Mouse (Mus musculus) hindbrain, postnatal 0 days (tissue): ENCODE measurements at regions not wholly inside any gene's neighbourhood (a gene's known extent, or its start where the extent isn't known, plus 50 kb on each side); places are given as distances from the start of the nearest gene placed in this dataset.
A peak's percentile ranks its signal among the peaks of the same experiment; 100 is the strongest.

ENCODE experiments used
- ATAC-seq: fragments of 200-750 bp; cut with Nextera tagmentation; 2 replicates; pipeline ENCODE4 v1.8.0; 2017; ENCODE audit warnings: mild to moderate bottlenecking, moderate TSS enrichment, moderate library complexity
- DNase-seq: peaks from one replicate; pipeline ENCODE4 v3.0.0-alpha.2; 2015; ENCODE audit warnings: low spot score
- H3K27ac ChIP-seq: fragments of 300-500 bp; sonication (generic); 2 replicates; pipeline ENCODE4 v1.5.1; 2014; ENCODE audit warnings: mild to moderate bottlenecking
- H3K27me3 ChIP-seq: fragments of 300-500 bp; sonication (generic); 2 replicates; pipeline ENCODE4 v1.6.1; 2014; ENCODE audit warnings: low read length, mixed read lengths; ENCODE audit not compliant: insufficient read depth
- H3K36me3 ChIP-seq: fragments of 300-500 bp; sonication (generic); 2 replicates; pipeline ENCODE4 v1.6.1; 2014; ENCODE audit warnings: low read length, mixed read lengths; ENCODE audit not compliant: insufficient read depth
- H3K4me1 ChIP-seq: fragments of 300-500 bp; sonication (generic); 2 replicates; pipeline ENCODE4 v1.6.1; 2014; ENCODE audit warnings: antibody characterized with exemption, low read length, mixed read lengths; ENCODE audit not compliant: insufficient read depth
- H3K4me2 ChIP-seq: fragments of 300-500 bp; sonication (generic); 2 replicates; pipeline ENCODE4 v1.6.1; 2014; ENCODE audit warnings: low read depth, mild to moderate bottlenecking, low read length, moderate library complexity, mixed read lengths
- H3K4me3 ChIP-seq: fragments of 300-500 bp; sonication (generic); 2 replicates; pipeline ENCODE4 v1.5.1; 2014; ENCODE audit warnings: low read length
- H3K9ac ChIP-seq: fragments of 300-500 bp; sonication (generic); replicated peaks from 2 replicates; pipeline ENCODE4 v1.6.1; 2014; ENCODE audit warnings: mild to moderate bottlenecking, low read length, moderate library complexity, mixed read lengths
- H3K9me3 ChIP-seq: fragments of 300-500 bp; sonication (generic); 2 replicates; pipeline ENCODE4 v1.6.1; 2016; ENCODE audit warnings: low read length, mixed read lengths
- CTCF ChIP-seq: IDR thresholded peaks from 2 replicates; pipeline ENCODE4 v1.5.1; 2016; ENCODE audit warnings: antibody characterized with exemption, control low read depth, low read depth
- WGBS: fragments of 180-500 bp; shearing (Covaris S2); extraction: QIAGEN DNeasy Blood & Tissue Kit; methylation state at CpG from one replicate; pipeline ENCODE4 v1.1.7; 2014; 5-methylcytosine and 5-hydroxymethylcytosine counted together

GRCm38 (mm10) chr10:113161486-113161885 is 232.7 kb upstream of the Atxn7l3b start:
- WGBS = 43% methylated on average over 3 of the region's 3 CpGs
- DNase-seq (peak; percentile 9), ATAC-seq (peak; percentile 63; the same call in 1 of the 2 replicates)
- Histone ChIP-seq H3K4me2 (no peak overlapping the region), H3K27me3 (no peaks in the 10 kb centered on the region), H3K9me3 (no peaks in the 10 kb centered on the region), H3K4me1 (no peaks in the 10 kb centered on the region), H3K36me3 (no peaks in the 10 kb centered on the region), H3K9ac (no peak overlapping the region), H3K27ac (no peak overlapping the region), H3K4me3 (no peak overlapping the region)
- no peak for TF ChIP-seq CTCF

- 40% methylated on average over 5 of the region's 5 CpGs for WGBS
- Histone ChIP-seq H3K4me2 (no peak overlapping the region), H3K9me3 (no peaks in the 10 kb centered on the region), H3K27me3 (no peaks in the 10 kb centered on the region), H3K4me1 (no peaks in the 10 kb centered on the region), H3K4me3 (no peak overlapping the region), H3K27ac (no peak overlapping the region), H3K9ac (no peak overlapping the region), H3K36me3 (no peaks in the 10 kb centered on the region)
- peak; percentile 15 for DNase-seq
- no peak for TF ChIP-seq CTCF
- no peak for ATAC-seq
Measured at GRCm38 (mm10) chr10:113160055-113160454, 231.3 kb upstream of the Atxn7l3b start.

GRCm38 (mm10) chr10:113158988-113159387 is 230.2 kb upstream of the Atxn7l3b start:
- 88% methylated on average over 6 of the region's 6 CpGs for WGBS
- H3K36me3 ChIP-seq = no peaks in the 10 kb centered on the region
- ATAC-seq (no peak), DNase-seq (no peak)
- H3K27ac ChIP-seq = no peak overlapping the region
- no peaks in the 10 kb centered on the region for H3K4me1 ChIP-seq
- TF ChIP-seq CTCF = no peak
- H3K4me2 ChIP-seq = no peak overlapping the region
- H3K9me3 ChIP-seq = no peaks in the 10 kb centered on the region
- no peak overlapping the region for H3K9ac ChIP-seq
- H3K4me3 ChIP-seq = no peak overlapping the region
- no peaks in the 10 kb centered on the region for H3K27me3 ChIP-seq

GRCm38 (mm10) chr10:113141606-113142005 is 212.8 kb upstream of the Atxn7l3b start:
- no peak for TF ChIP-seq CTCF
- Histone ChIP-seq H3K4me2 (no peak overlapping the region), H3K4me1 (no peaks in the 10 kb centered on the region), H3K27ac (no peak overlapping the region), H3K36me3 (no peaks in the 10 kb centered on the region), H3K4me3 (no peak overlapping the region), H3K9me3 (no peaks in the 10 kb centered on the region), H3K9ac (no peak overlapping the region), H3K27me3 (no peaks in the 10 kb centered on the region)
- WGBS = 63% methylated on average over 2 of the region's 2 CpGs
- no peak for ATAC-seq
- peak; percentile 56 for DNase-seq

GRCm38 (mm10) chr10:113114999-113115398 is 186.2 kb upstream of the Atxn7l3b start:
- no peaks in the 10 kb centered on the region for H3K36me3 ChIP-seq
- H3K27ac ChIP-seq = no peak overlapping the region
- H3K4me1 ChIP-seq = no peaks in the 10 kb centered on the region
- no peak overlapping the region for H3K4me2 ChIP-seq
- DNase-seq = no peak
- no peak for ATAC-seq
- H3K4me3 ChIP-seq = no peak overlapping the region
- 87% methylated on average over 1 of the region's 1 CpGs for WGBS
- TF ChIP-seq CTCF = no peak
- no peaks in the 10 kb centered on the region for H3K27me3 ChIP-seq
- no peaks in the 10 kb centered on the region for H3K9me3 ChIP-seq
- no peak overlapping the region for H3K9ac ChIP-seq

GRCm38 (mm10) chr10:113105771-113106430 is 177.1 kb upstream of the Atxn7l3b start:
- DNase-seq (peak; percentile 77), ATAC-seq (peak; percentile 82)
- Histone ChIP-seq H3K27me3 (no peaks in the 10 kb centered on the region), H3K36me3 (no peaks in the 10 kb centered on the region), H3K4me2 (no peak overlapping the region), H3K9ac (no peak overlapping the region), H3K4me3 (no peak overlapping the region), H3K9me3 (no peaks in the 10 kb centered on the region), H3K27ac (no peak overlapping the region), H3K4me1 (no peaks in the 10 kb centered on the region)
- 19% methylated on average over 1 of the region's 1 CpGs for WGBS
- TF ChIP-seq CTCF = peak; percentile 65

- H3K9ac ChIP-seq = no peak overlapping the region
- 88% methylated on average over 2 of the region's 2 CpGs for WGBS
- DNase-seq = no peak
- H3K4me1 ChIP-seq = no peaks in the 10 kb centered on the region
- no peaks in the 10 kb centered on the region for H3K36me3 ChIP-seq
- no peak overlapping the region for H3K27ac ChIP-seq
- H3K9me3 ChIP-seq = no peaks in the 10 kb centered on the region
- H3K4me2 ChIP-seq = no peak overlapping the region
- no peak overlapping the region for H3K4me3 ChIP-seq
- no peaks in the 10 kb centered on the region for H3K27me3 ChIP-seq
- no peak for ATAC-seq
- TF ChIP-seq CTCF = no peak
Measured at GRCm38 (mm10) chr10:113105301-113105700, 176.5 kb upstream of the Atxn7l3b start.
